Mouse (Mus musculus) ES-Bruce4 (cell line): Measurements from ENCODE around the gene Tmf1.

Experiments used
- CTCF ChIP-seq: IDR thresholded peaks from one replicate; pipeline ENCODE4 v1.8.1; 2011; ENCODE audit warnings: low read depth, low read length
- EP300 ChIP-seq: IDR thresholded peaks from 2 replicates; pipeline ENCODE4 v1.6.1; 2011; ENCODE audit warnings: low read depth, low read length; ENCODE audit not compliant: insufficient read depth

DNA sequence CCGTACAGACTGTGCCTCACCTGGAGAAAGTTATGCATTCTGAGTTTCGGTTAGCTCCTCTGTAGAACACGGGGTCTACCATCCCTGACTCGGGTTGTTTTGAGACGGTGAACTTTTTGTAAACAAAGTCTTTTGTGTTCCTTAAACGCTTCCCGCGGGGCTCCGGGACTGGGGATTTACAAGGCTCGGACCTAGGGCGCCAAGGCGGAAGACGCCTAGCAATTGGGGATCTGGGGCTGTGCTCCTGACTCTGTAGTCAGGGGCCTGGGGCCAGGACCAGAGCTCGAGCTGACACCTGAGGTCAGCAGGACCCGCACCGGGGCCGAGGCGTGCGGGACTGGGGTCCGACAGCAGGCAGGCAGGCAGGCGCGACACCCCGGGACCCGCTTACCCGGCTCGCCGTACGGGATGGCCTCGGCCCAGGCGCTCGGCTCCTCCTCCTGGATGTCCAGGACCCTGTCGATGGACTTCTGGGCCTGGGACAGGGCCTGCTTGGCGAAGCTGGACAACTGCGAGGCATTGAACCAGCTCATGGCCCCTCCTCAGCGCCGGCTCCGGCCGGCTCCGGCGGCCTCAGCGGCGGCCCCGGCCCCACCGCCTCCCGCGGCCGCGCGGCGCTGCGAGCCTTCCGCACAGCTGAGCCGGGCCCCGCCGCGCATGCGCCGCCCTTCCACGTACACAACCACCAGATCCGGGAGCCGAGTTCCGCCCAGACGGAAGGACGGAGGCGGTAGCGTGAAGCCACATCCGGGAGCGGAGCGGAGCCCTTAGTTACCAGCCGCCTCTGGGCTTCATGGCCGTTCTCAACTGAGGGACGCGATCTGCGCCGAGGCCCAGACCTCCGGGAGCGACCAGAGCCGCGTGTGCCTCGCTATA is at the start of gene Tmf1:
- TF ChIP-seq EP300 = no peak
- TF ChIP-seq CTCF = no peak
